Mouse (Mus musculus) E14TG2a.4 (cell line): ENCODE measurements at regions not wholly inside any gene's neighbourhood (a gene's known extent, or its start where the extent isn't known, plus 50 kb on each side); places are given as distances from the start of the nearest gene placed in this dataset.

Experiments used
- CTCF ChIP-seq: conservative IDR thresholded peaks from 2 replicates; pipeline ENCODE4 v1.5.1; 2014; ENCODE audit warnings: low read length
- NANOG ChIP-seq: IDR thresholded peaks from 2 replicates; pipeline ENCODE4 v1.6.1; 2014; ENCODE audit warnings: borderline replicate concordance, low read length, mixed read lengths
- POU5F1 ChIP-seq: IDR thresholded peaks from 2 replicates; pipeline ENCODE4 v1.6.1; 2014; ENCODE audit warnings: low read length, borderline replicate concordance

GRCm38 (mm10) chr6:50744462-50745166 lies 90.4 kb upstream of the Npvf start:
- TF ChIP-seq CTCF: no peak
- no peak for TF ChIP-seq POU5F1
- no peak for TF ChIP-seq NANOG
